Mouse (Mus musculus): ENCODE results near the gene Scgn. TPM values are rescaled to one million over a fixed set of nuclear protein-coding genes. Genes with fewer than 3 reads are reported as not detected.
A peak's percentile ranks its signal among the peaks of the same experiment; 100 is the strongest.

The Scgn gene
- total and polyA plus RNA-seq, 3 experiments = not detected

- no peaks in the 10 kb centered on the region for H3K36me3 ChIP-seq (ENCODE audit: control insufficient read depth in 1 of 2, insufficient read depth in 2 of 2, low read length in 2 of 2)
- no peak overlapping the region for H3K4me3 ChIP-seq (ENCODE audit: control insufficient read depth in 1 of 2, insufficient read depth in 1 of 2, low read depth in 2 of 2, low read length in 2 of 2)
- no peaks in the 10 kb centered on the region for H3K9me3 ChIP-seq (replicated peaks; ENCODE audit: insufficient read depth, low read length)
- H3K4me1 ChIP-seq (ENCODE audit: control insufficient read depth in 1 of 2, insufficient read depth in 2 of 2, low read length in 2 of 2) = no peaks in the 10 kb centered on the region
- no peak for TF ChIP-seq HCFC1 (IDR thresholded peaks at IDR 0.05; ENCODE audit: low read depth, low read length)
- TF ChIP-seq KAT2A (conservative IDR thresholded peaks at IDR 0.05; ENCODE audit: low read depth, low read length) = no peak
- TF ChIP-seq TBP (IDR thresholded peaks at IDR 0.05; ENCODE audit: low read depth, low read length) = no peak
- TF ChIP-seq MXI1 (IDR thresholded peaks at IDR 0.05; ENCODE audit: low read depth, low read length) = no peak
- no peak for TF ChIP-seq JUND (IDR thresholded peaks at IDR 0.05; ENCODE audit: low read depth, low read length)
- no peak for TF ChIP-seq E2F4 (IDR thresholded peaks at IDR 0.05; ENCODE audit: borderline replicate concordance, low read depth, low read length)
- TF ChIP-seq GABPA (IDR thresholded peaks at IDR 0.05; ENCODE audit: low read depth, low read length) = no peak
- TF ChIP-seq ZKSCAN1 (IDR thresholded peaks at IDR 0.05; ENCODE audit: low read depth, low read length) = no peak
- TF ChIP-seq CHD1 (IDR thresholded peaks at IDR 0.05; ENCODE audit: low read depth, low read length) = no peak
- no peak for TF ChIP-seq NELFE (IDR thresholded peaks at IDR 0.05; ENCODE audit: low read depth, low read length)
- no peak for TF ChIP-seq USF1 (IDR thresholded peaks at IDR 0.05; ENCODE audit: low read depth, low read length)
- TF ChIP-seq BHLHE40 (IDR thresholded peaks at IDR 0.05; ENCODE audit: borderline replicate concordance, low read depth, low read length) = no peak
- no peak overlapping the region for H3K9ac ChIP-seq (ENCODE audit: control insufficient read depth, low read depth, low read length, poor library complexity, severe bottlenecking)
- no peaks in the 10 kb centered on the region; a peak in 1 of 4 replicates for H3K27me3 ChIP-seq (ENCODE audit: control insufficient read depth in 1 of 2, insufficient read depth in 2 of 2, low read length in 2 of 2)
- H3K79me2 ChIP-seq (ENCODE audit: control insufficient read depth, insufficient read depth, low read length, poor library complexity) = no peaks in the 10 kb centered on the region
- no peak overlapping the region for H3K27ac ChIP-seq (ENCODE audit: control insufficient read depth, low read depth, low read length)
- no peak for DNase-seq (ENCODE audit: low read depth, low spot score)
Measured at GRCm38 (mm10) chr13:24018515-24018914, 27.5 kb upstream of the Scgn start.

- H3K36me3 ChIP-seq (ENCODE audit: control insufficient read depth in 1 of 2, insufficient read depth in 2 of 2, low read length in 2 of 2) = no peaks in the 10 kb centered on the region
- no peaks in the 10 kb centered on the region for H3K4me1 ChIP-seq (ENCODE audit: control insufficient read depth in 1 of 2, insufficient read depth in 2 of 2, low read length in 2 of 2)
- no peaks in the 10 kb centered on the region for H3K9me3 ChIP-seq (replicated peaks; ENCODE audit: insufficient read depth, low read length)
- no peak overlapping the region for H3K27ac ChIP-seq (ENCODE audit: control insufficient read depth, low read depth, low read length)
- H3K4me3 ChIP-seq (ENCODE audit: control insufficient read depth in 1 of 2, insufficient read depth in 1 of 2, low read depth in 2 of 2, low read length in 2 of 2) = no peak overlapping the region
- no peaks in the 10 kb centered on the region; a peak in 1 of 4 replicates for H3K27me3 ChIP-seq (ENCODE audit: control insufficient read depth in 1 of 2, insufficient read depth in 2 of 2, low read length in 2 of 2)
- H3K79me2 ChIP-seq (ENCODE audit: control insufficient read depth, insufficient read depth, low read length, poor library complexity) = no peaks in the 10 kb centered on the region
- no peak overlapping the region for H3K9ac ChIP-seq (ENCODE audit: control insufficient read depth, low read depth, low read length, poor library complexity, severe bottlenecking)
- TF ChIP-seq NELFE (IDR thresholded peaks at IDR 0.05; ENCODE audit: low read depth, low read length) = no peak
- TF ChIP-seq MAZ (IDR thresholded peaks at IDR 0.05; ENCODE audit: low read depth, low read length) = no peak
- no peak for TF ChIP-seq RAD21 (IDR thresholded peaks at IDR 0.05; ENCODE audit: low read depth, low read length)
- no peak for TF ChIP-seq CTCF (IDR thresholded peaks at IDR 0.05 in 2 of 3, conservative IDR thresholded peaks at IDR 0.05 in 1 of 3; ENCODE audit: control insufficient read depth in 1 of 3, insufficient read depth in 1 of 3, low read depth in 2 of 3, low read length in 3 of 3, poor library complexity in 1 of 3, severe bottlenecking in 1 of 3)
- TF ChIP-seq RCOR1 (IDR thresholded peaks at IDR 0.05; ENCODE audit: low read depth, low read length) = no peak
- no peak for TF ChIP-seq MEF2A (IDR thresholded peaks at IDR 0.05; ENCODE audit: extremely low read depth, insufficient replicate concordance, low read depth, low read length, poor library complexity, severe bottlenecking)
- no peak for TF ChIP-seq ELF1 (IDR thresholded peaks at IDR 0.05; ENCODE audit: low read depth, low read length)
- TF ChIP-seq TCF12 (IDR thresholded peaks at IDR 0.05; ENCODE audit: low read depth, low read length) = no peak
- TF ChIP-seq MYB (IDR thresholded peaks at IDR 0.05; ENCODE audit: low read depth, low read length) = no peak
- no peak for TF ChIP-seq SIN3A (IDR thresholded peaks at IDR 0.05; ENCODE audit: low read length)
- DNase-seq (ENCODE audit: low read depth, low spot score) = peak; percentile 5
Measured at GRCm38 (mm10) chr13:24005528-24005927, 14.5 kb upstream of the Scgn start.

All from MEL (cell line).